ENCODE assay signal across 8 mouse cellular contexts in genomic region chr12:119237921-119238695, GRCm38 (mm10). TPM values are rescaled to one million over a fixed set of nuclear protein-coding genes. Genes with fewer than 3 reads are reported as not detected.
DNase-seq lines count a peak whose midpoint lies in the region; ATAC-seq and TF ChIP-seq lines count a peak whose summit lies in the region.

No protein-coding gene starts in this region.

- no peaks in the 10 kb centered on the region for H3K9me3 ChIP-seq in forebrain, embryonic 11.5 days (ENCODE audit: control insufficient read depth, low read length)
- no peaks in the 10 kb centered on the region for H3K9me3 ChIP-seq in heart, postnatal 0 days (replicated peaks; ENCODE audit: control insufficient read depth, low read length)
- H3K9me3 ChIP-seq in liver, embryonic 12.5 days (replicated peaks) = no peaks in the 10 kb centered on the region
- H3K9me3 ChIP-seq in neural tube, embryonic 13.5 days = no peaks in the 10 kb centered on the region

- H3K4me3 ChIP-seq in forebrain, embryonic 11.5 days (ENCODE audit: low read depth, low read length) = peak overlapping the region; percentile 60
- peak overlapping the region; percentile 67 for H3K4me3 ChIP-seq in heart, postnatal 0 days (ENCODE audit: low read depth, low read length)
- peak overlapping the region; percentile 45 for H3K4me3 ChIP-seq in liver, embryonic 12.5 days
- H3K4me3 ChIP-seq in neural tube, embryonic 13.5 days = peak overlapping the region; percentile 61

- H3K9ac ChIP-seq in forebrain, embryonic 11.5 days (ENCODE audit: low read length) = peak overlapping the region; percentile 88
- H3K9ac ChIP-seq in heart, postnatal 0 days (replicated peaks; ENCODE audit: low read depth, low read length) = peak overlapping the region; percentile 62
- H3K9ac ChIP-seq in liver, embryonic 12.5 days = 0 out of 2 replicates have a peak overlapping the region, but pooled peaks have one; percentile 7
- H3K9ac ChIP-seq in neural tube, embryonic 13.5 days = peak overlapping the region; percentile 81

- H3K27ac ChIP-seq in forebrain, embryonic 11.5 days (ENCODE audit: low read depth, low read length) = peak overlapping the region; percentile 99
- H3K27ac ChIP-seq in heart, postnatal 0 days (ENCODE audit: low read depth) = peak overlapping the region; percentile 76
- H3K27ac ChIP-seq in liver, embryonic 12.5 days = no peak overlapping the region
- H3K27ac ChIP-seq in neural tube, embryonic 13.5 days (replicated peaks) = peak overlapping the region; percentile 92

- TF ChIP-seq EP300 in heart, postnatal 0 days (IDR thresholded peaks at IDR 0.05; ENCODE audit: low read depth) = no peak

- H3K36me3 ChIP-seq in forebrain, embryonic 11.5 days (ENCODE audit: control insufficient read depth, insufficient read depth, low read length) = no peaks in the 10 kb centered on the region
- H3K36me3 ChIP-seq in heart, postnatal 0 days (replicated peaks; ENCODE audit: control insufficient read depth, insufficient read depth, low read length) = no peaks in the 10 kb centered on the region
- no peaks in the 10 kb centered on the region for H3K36me3 ChIP-seq in liver, embryonic 12.5 days
- no peaks in the 10 kb centered on the region for H3K36me3 ChIP-seq in neural tube, embryonic 13.5 days

- H3K27me3 ChIP-seq in forebrain, embryonic 11.5 days (ENCODE audit: control insufficient read depth, insufficient read depth, low read length) = no peaks in the 10 kb centered on the region
- peaks cover 6% of the 10 kb centered on the region; the same call in 1 of the 2 replicates for H3K27me3 ChIP-seq in heart, postnatal 0 days (ENCODE audit: control insufficient read depth, insufficient read depth, low read length)
- peaks cover 39% of the 10 kb centered on the region for H3K27me3 ChIP-seq in liver, embryonic 12.5 days (replicated peaks)
- H3K27me3 ChIP-seq in neural tube, embryonic 13.5 days = no peaks in the 10 kb centered on the region

- WGBS in forebrain, embryonic 11.5 days = under 1% methylated on average over 35 of the region's 35 CpGs
- WGBS in heart, postnatal 0 days = under 1% methylated on average over 35 of the region's 35 CpGs
- WGBS in liver, embryonic 12.5 days (ENCODE audit: insufficient replicate concordance) = 2% methylated on average over 34 of the region's 35 CpGs
- under 1% methylated on average over 35 of the region's 35 CpGs for WGBS in neural tube, embryonic 13.5 days

- H3K4me2 ChIP-seq in forebrain, embryonic 11.5 days (ENCODE audit: low read depth, low read length, severe bottlenecking) = peak overlapping the region; percentile 85
- peak overlapping the region; percentile 97 for H3K4me2 ChIP-seq in heart, postnatal 0 days (ENCODE audit: low read depth, low read length)
- peak overlapping the region; percentile 63 for H3K4me2 ChIP-seq in liver, embryonic 12.5 days
- H3K4me2 ChIP-seq in neural tube, embryonic 13.5 days = peak overlapping the region; percentile 75

- H3K4me1 ChIP-seq in forebrain, embryonic 11.5 days (replicated peaks; ENCODE audit: control insufficient read depth, insufficient read depth, low read length) = peaks cover 17% of the 10 kb centered on the region
- H3K4me1 ChIP-seq in heart, postnatal 0 days (ENCODE audit: control insufficient read depth, insufficient read depth) = no peaks in the 10 kb centered on the region
- H3K4me1 ChIP-seq in liver, embryonic 12.5 days = no peaks in the 10 kb centered on the region
- H3K4me1 ChIP-seq in neural tube, embryonic 13.5 days (replicated peaks) = peaks cover 41% of the 10 kb centered on the region

- peak; percentile 85 for ATAC-seq in forebrain, embryonic 11.5 days (replicated peaks; ENCODE audit: low FRiP score)
- ATAC-seq in heart, postnatal 0 days (ENCODE audit: insufficient read depth, low read depth) = peak; percentile 66
- peak; percentile 10; the same call in 1 of the 2 replicates for ATAC-seq in liver, embryonic 12.5 days
- ATAC-seq in neural tube, embryonic 13.5 days (ENCODE audit: low read depth) = peak; percentile 89

- TF ChIP-seq CTCF in heart, postnatal 0 days (IDR thresholded peaks at IDR 0.05; ENCODE audit: low read depth) = no peak

- peak; percentile 65 for DNase-seq in 3134 (ENCODE audit: extremely low read depth, insufficient read length, low spot score)
- DNase-seq in adrenal gland, postnatal 4 days (ENCODE audit: low spot score in 2 of 2) = peak; percentile 5
- peak; percentile 90 for DNase-seq in forebrain, embryonic 11.5 days (ENCODE audit: low spot score)
- peak; percentile 19 for DNase-seq in heart, postnatal 0 days (ENCODE audit: low spot score)
- DNase-seq in kidney, postnatal 14 days = peak; percentile 69
- DNase-seq in thymus, postnatal 0 days (ENCODE audit: low spot score) = peak; percentile 21

RNA-seq across cellular contexts. Expression of gene Itgb8, which starts 0.5 kb away (rescaled TPM):
- total RNA-seq in adrenal gland, postnatal 4 days (2021) = 1 to 10 TPM; 3.6 to 6.2 TPM
- polyA plus RNA-seq in forebrain, embryonic 11.5 days (2014; fragmentation: Nextera tagmentation; extraction: Ambion mirVana) = 21.5 and 25.2 TPM in 2 replicates
- 4.7 and 6.0 TPM in 2 replicates for total RNA-seq in heart, postnatal 0 days (2014; rRNA removed; ENCODE audit: low replicate concordance)
- 1.2 and 1.3 TPM in 2 replicates for polyA plus RNA-seq in heart, postnatal 0 days (2015; fragmentation: Nextera tagmentation; extraction: Ambion mirVana)
- 0.32 and 0.45 TPM in 2 replicates for polyA plus RNA-seq in liver, embryonic 12.5 days (2016; fragmentation: Nextera tagmentation; extraction: Ambion mirVana)
- 8.2 and 9.7 TPM in 2 replicates for polyA plus RNA-seq in neural tube, embryonic 13.5 days (2015; fragmentation: Nextera tagmentation; extraction: Ambion mirVana)
- 0.38 and 0.49 TPM in 2 replicates for polyA plus RNA-seq in thymus, postnatal 0 days (2015; fragmentation: Nextera tagmentation; extraction: Ambion mirVana)

Comparison
In these comparisons a context has a peak if more than half of its experiments do, and no peak if none do; other contexts are left out.
1. DNase-seq: peak in every context shown above with its lines; median percentile 90 in forebrain, embryonic 11.5 days; 69 in kidney, postnatal 14 days; 65 in 3134; 21 in thymus, postnatal 0 days; 19 in heart, postnatal 0 days; 5 in adrenal gland, postnatal 4 days.
2. ATAC-seq: peak in every context shown above with its lines; median percentile 89 in neural tube, embryonic 13.5 days; 85 in forebrain, embryonic 11.5 days; 66 in heart, postnatal 0 days; 10 in liver, embryonic 12.5 days.
3. H3K9ac ChIP-seq: peak in every context shown above with its lines; median percentile 88 in forebrain, embryonic 11.5 days; 81 in neural tube, embryonic 13.5 days; 62 in heart, postnatal 0 days; 7 in liver, embryonic 12.5 days.